Mouse (Mus musculus) bone marrow macrophage, adult 2 months (primary cell): ENCODE data around the gene Scaf11.

Experiments
- CTCF ChIP-seq: IDR thresholded peaks from 2 replicates; pipeline ENCODE4 v1.5.1; 2012; ENCODE audit warnings: low read depth, mild to moderate bottlenecking, low read length, moderate library complexity
- POLR2A ChIP-seq: IDR thresholded peaks from 2 replicates; pipeline ENCODE4 v1.6.1; 2012; ENCODE audit warnings: mild to moderate bottlenecking, low read depth, low read length, borderline replicate concordance

DNA sequence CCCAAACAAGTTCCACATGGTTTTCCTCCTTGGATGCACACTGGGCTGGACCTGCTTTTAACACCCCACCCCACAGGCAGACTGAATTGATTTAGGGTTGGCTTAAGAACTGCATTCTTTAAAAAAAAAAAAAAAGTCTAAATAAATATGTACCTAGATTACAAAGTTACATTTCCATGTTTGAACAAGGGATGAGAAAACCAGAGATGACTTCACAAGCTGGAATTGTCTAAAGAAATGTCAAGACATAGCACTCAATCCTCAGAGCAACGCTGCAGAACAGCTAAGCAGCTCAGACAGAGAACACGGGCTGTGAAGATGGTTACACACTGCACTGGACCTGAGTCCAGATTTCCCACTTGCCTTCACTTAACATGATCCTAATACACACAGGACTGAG, 53.5 kb downstream of the Scaf11 start:
- TF ChIP-seq CTCF (no peak), POLR2A (no peak)
